Mouse (Mus musculus) CH12.LX (cell line): ENCODE data around the gene Fcgr4. TPM values are rescaled to one million over a fixed set of nuclear protein-coding genes. Genes with fewer than 3 reads are reported as not detected.

Experiments
- DNase-seq: peaks from one replicate; pipeline ENCODE4 v3.0.0-alpha.2; 2013; ENCODE audit errors: extremely low read depth
- H3K27ac ChIP-seq: 2 replicates; pipeline ENCODE4 v1.5.1; 2012; ENCODE audit warnings: low read depth, mild to moderate bottlenecking, control low read depth, moderate library complexity; ENCODE audit not compliant: insufficient read depth
- H3K27me3 ChIP-seq: replicated peaks from 2 replicates; pipeline ENCODE3; 2012; ENCODE audit warnings: inconsistent platforms
- H3K36me3 ChIP-seq, 2 experiments: replicated peaks in 1 of 2; 2 replicates each; pipeline versions ENCODE3 to v1.6.1; 2012; ENCODE audit warnings: inconsistent platforms in 1 of 2, low read length in 1 of 2, mild to moderate bottlenecking in 1 of 2, mixed read lengths in 1 of 2, moderate library complexity in 1 of 2; ENCODE audit not compliant: control insufficient read depth in 1 of 2, insufficient read depth in 1 of 2
- H3K4me1 ChIP-seq, 2 experiments: 2 replicates each; pipeline ENCODE4 v1.6.1; 2012; ENCODE audit warnings: inconsistent platforms in 1 of 2, moderate library complexity in 1 of 2; ENCODE audit not compliant: insufficient read depth in 2 of 2, control insufficient read depth in 1 of 2
- H3K4me2 ChIP-seq: 2 replicates; pipeline ENCODE4 v1.6.1; 2012; ENCODE audit warnings: low read depth, mild to moderate bottlenecking, control low read depth; ENCODE audit not compliant: poor library complexity, insufficient read depth, severe bottlenecking
- H3K4me3 ChIP-seq, 3 experiments: fragments of 150-350 bp in 1 of 3; sonication (generic) in 1 of 3; replicated peaks in 1 of 3; 2 replicates each; pipeline versions ENCODE3 to v1.5.1; 2011 to 2012; ENCODE audit warnings: low read depth in 2 of 3, low read length in 2 of 3, mild to moderate bottlenecking in 2 of 3, moderate library complexity in 2 of 3, control low read depth in 1 of 3, improper control_type of control experiment in 1 of 3, inconsistent platforms in 1 of 3, mixed read lengths in 1 of 3; ENCODE audit not compliant: poor library complexity in 1 of 3
- H3K79me2 ChIP-seq: replicated peaks from 2 replicates; pipeline ENCODE4 v1.6.1; 2012; ENCODE audit warnings: mild to moderate bottlenecking, moderate library complexity; ENCODE audit not compliant: control insufficient read depth, poor library complexity, insufficient read depth, severe bottlenecking; ENCODE audit errors: extremely low read depth
- H3K9ac ChIP-seq: 2 replicates; pipeline ENCODE4 v1.6.1; 2012; ENCODE audit warnings: low read depth, mild to moderate bottlenecking, control low read depth, moderate library complexity; ENCODE audit not compliant: insufficient read depth
- H3K9me3 ChIP-seq: replicated peaks from 2 replicates; pipeline ENCODE3; 2012; ENCODE audit warnings: low read length, inconsistent platforms, mixed read lengths
- BHLHE40 ChIP-seq: IDR thresholded peaks from 2 replicates; pipeline ENCODE4 v1.6.1; 2011; ENCODE audit warnings: mild to moderate bottlenecking, low read depth, low read length, improper control_type of control experiment
- CHD1 ChIP-seq: IDR thresholded peaks from 2 replicates; pipeline ENCODE4 v1.6.1; 2012; ENCODE audit warnings: low read depth, low read length, improper control_type of control experiment, inconsistent platforms
- E2F4 ChIP-seq: IDR thresholded peaks from 2 replicates; pipeline ENCODE4 v1.6.1; 2011; ENCODE audit warnings: low read depth, low read length, improper control_type of control experiment; ENCODE audit not compliant: insufficient replicate concordance
- ELF1 ChIP-seq: IDR thresholded peaks from 2 replicates; pipeline ENCODE4 v1.6.1; 2014; ENCODE audit warnings: low read depth, mild to moderate bottlenecking, inconsistent platforms, low read length, improper control_type of control experiment
- EP300 ChIP-seq: IDR thresholded peaks from 2 replicates; pipeline ENCODE4 v1.6.1; 2011; ENCODE audit warnings: low read length, improper control_type of control experiment
- GABPA ChIP-seq: IDR thresholded peaks from 2 replicates; pipeline ENCODE4 v1.6.1; 2012; ENCODE audit warnings: low read depth, low read length, improper control_type of control experiment, inconsistent platforms; ENCODE audit not compliant: insufficient replicate concordance
- IRF4 ChIP-seq: IDR thresholded peaks from 2 replicates; pipeline ENCODE4 v1.6.1; 2014; ENCODE audit warnings: low read depth, mild to moderate bottlenecking, inconsistent platforms, low read length, improper control_type of control experiment
- KAT2A ChIP-seq: IDR thresholded peaks from 2 replicates; pipeline ENCODE4 v1.6.1; 2012; ENCODE audit warnings: low read length, improper control_type of control experiment, inconsistent platforms; ENCODE audit not compliant: insufficient replicate concordance
- MAFK ChIP-seq: IDR thresholded peaks from 2 replicates; pipeline ENCODE4 v1.6.1; 2011; ENCODE audit warnings: low read length, improper control_type of control experiment; ENCODE audit not compliant: insufficient replicate concordance
- MAX ChIP-seq: IDR thresholded peaks from 2 replicates; pipeline ENCODE4 v1.6.1; 2011; ENCODE audit warnings: low read length, improper control_type of control experiment
- MEF2A ChIP-seq: IDR thresholded peaks from 2 replicates; pipeline ENCODE4 v1.6.1; 2014; ENCODE audit warnings: low read depth, mild to moderate bottlenecking, inconsistent platforms, low read length, improper control_type of control experiment, borderline replicate concordance
- MXI1 ChIP-seq: IDR thresholded peaks from 2 replicates; pipeline ENCODE4 v1.6.1; 2011; ENCODE audit warnings: mild to moderate bottlenecking, low read depth, low read length, improper control_type of control experiment
- NRF1 ChIP-seq: IDR thresholded peaks from 2 replicates; pipeline ENCODE4 v1.6.1; 2014; ENCODE audit warnings: low read depth, mild to moderate bottlenecking, inconsistent platforms, low read length, improper control_type of control experiment, moderate library complexity
- POLR2A ChIP-seq: IDR thresholded peaks from 2 replicates; pipeline ENCODE4 v1.6.1; 2011; ENCODE audit warnings: low read depth, mild to moderate bottlenecking, improper control_type of control experiment, low read length
- POLR2AphosphoS2 ChIP-seq: IDR thresholded peaks from 2 replicates; pipeline ENCODE4 v1.6.1; 2011; ENCODE audit warnings: low read depth, low read length, improper control_type of control experiment
- RAD21 ChIP-seq: IDR thresholded peaks from 2 replicates; pipeline ENCODE4 v1.6.1; 2011; ENCODE audit warnings: low read depth, mild to moderate bottlenecking, low read length, improper control_type of control experiment, moderate library complexity
- SMC3 ChIP-seq: IDR thresholded peaks from 2 replicates; pipeline ENCODE4 v1.6.1; 2011; ENCODE audit warnings: low read depth, low read length, improper control_type of control experiment
- TBP ChIP-seq: conservative IDR thresholded peaks from 2 replicates; pipeline ENCODE4 v1.6.1; 2011; ENCODE audit warnings: low read depth, low read length, improper control_type of control experiment
- TCF12 ChIP-seq: IDR thresholded peaks from 2 replicates; pipeline ENCODE4 v1.6.1; 2014; ENCODE audit warnings: low read depth, mild to moderate bottlenecking, inconsistent platforms, low read length, improper control_type of control experiment
- UBTF ChIP-seq: IDR thresholded peaks from 2 replicates; pipeline ENCODE4 v1.6.1; 2012; ENCODE audit warnings: low read depth, mild to moderate bottlenecking, inconsistent platforms, low read length, improper control_type of control experiment, moderate library complexity
- ZKSCAN1 ChIP-seq: IDR thresholded peaks from 2 replicates; pipeline ENCODE4 v1.6.1; 2012; ENCODE audit warnings: low read depth, inconsistent platforms, low read length, improper control_type of control experiment, borderline replicate concordance
- ZMIZ1 ChIP-seq: IDR thresholded peaks from 2 replicates; pipeline ENCODE4 v1.6.1; 2012; ENCODE audit warnings: low read depth, mild to moderate bottlenecking, inconsistent platforms, low read length, improper control_type of control experiment
- dilution Hi-C: fragments of 300-500 bp; cut with MboI; formaldehyde crosslinking; loops from 2 replicates; pipeline ENCODE4 v1.14.3; 2020; ENCODE audit warnings: low sequenced_read_pairs; ENCODE audit not compliant: extremely low pct_unique_long_range_greater_than_20kb, extremely low pct_ligation_motif_present
- in situ Hi-C: fragments of 300-500 bp; cut with MboI; formaldehyde crosslinking; loops from 3 replicates; pipeline ENCODE4 v1.14.3; 2019; ENCODE audit warnings: low sequenced_read_pairs, low pct_ligation_motif_present, low pct_unique_long_range_greater_than_20kb, mixed read lengths
- polyA plus RNA-seq: library from polyadenylated mRNA; unstranded; fragments of >175 nt; gene quantifications from 2 replicates; pipeline ENCODE4 v1.2.1, GENCODE M21; 2012; ENCODE audit warnings: low read depth; ENCODE audit not compliant: insufficient read length
- total RNA-seq, 2 experiments: library from RNA; depleted of rRNA; stranded (reverse); fragments of 300-350 nt in 1 of 2; fragments of >200 nt in 1 of 2; gene quantifications; 2 replicates each; pipeline ENCODE4 v1.2.3; 2012 to 2014

Gene Fcgr4
- total and polyA plus RNA-seq, 3 experiments, result 41.8 to 56.8 (median 52.8) TPM

DNA sequence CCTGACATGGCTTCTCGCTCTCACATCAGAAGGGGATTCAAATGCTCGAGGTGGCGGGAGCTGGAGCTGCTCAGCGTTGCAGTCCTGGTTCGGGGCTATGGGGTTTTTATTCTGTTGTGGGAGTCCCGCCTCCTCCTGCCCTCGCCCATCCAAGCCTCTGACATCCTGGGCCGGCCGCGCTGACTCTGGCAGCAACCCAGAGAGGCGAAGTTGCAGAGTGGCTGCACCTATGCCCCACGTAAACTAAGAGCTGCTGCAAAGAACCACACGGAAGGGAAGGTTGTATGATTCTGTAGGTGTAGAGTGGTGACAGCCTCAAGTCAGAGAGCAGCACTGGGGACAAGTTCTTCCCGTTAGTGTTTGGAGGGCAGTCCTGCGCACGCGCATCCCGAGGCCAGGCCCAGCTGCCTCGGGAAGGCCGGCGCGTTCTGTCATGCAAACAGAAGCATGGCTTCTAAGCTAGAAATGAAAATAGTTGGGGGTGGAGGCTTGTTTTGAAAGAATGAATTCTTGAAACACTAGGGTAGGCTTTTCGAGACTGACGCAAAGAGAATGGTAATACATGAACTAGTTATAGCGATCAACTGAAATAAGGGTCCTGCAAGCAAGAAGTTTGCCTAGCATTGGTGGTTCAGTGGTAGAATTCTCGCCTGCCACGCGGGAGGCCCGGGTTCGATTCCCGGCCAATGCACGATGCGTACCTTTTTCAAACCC lies 25.8 kb downstream of the Fcgr4 start:
- H3K27ac ChIP-seq, result peak overlapping the region; percentile 96
- H3K79me2 ChIP-seq, result no peaks in the 10 kb centered on the region
- in situ Hi-C loops, result loop anchor here (5.0 kb wide), 1 partner anchor 58 kb away; no protein-coding TSS in a partner anchor
- peak overlapping the region; percentile 70 for H3K4me2 ChIP-seq
- peak; percentile 91 for DNase-seq
- no peaks in the 10 kb centered on the region for H3K27me3 ChIP-seq
- dilution Hi-C loops, result no loop called here
- H3K4me3 ChIP-seq, result peak overlapping the region; percentile 59 to 80 (median 63)
- peak overlapping the region; percentile 68 for H3K9ac ChIP-seq
- no peaks in the 10 kb centered on the region for H3K36me3 ChIP-seq
- TF ChIP-seq SMC3, result 0 out of 2 replicates have a peak, but pooled peaks have one; percentile 1
- no peak for TF ChIP-seq GABPA
- peak; percentile 99 for TF ChIP-seq NRF1
- TF ChIP-seq CHD1, result no peak
- 0 out of 2 replicates have a peak, but pooled peaks have one; percentile 57 for TF ChIP-seq UBTF
- TF ChIP-seq E2F4, result peak; percentile 71
- 0 out of 2 replicates have a peak, but pooled peaks have one; percentile 71 for TF ChIP-seq KAT2A
- TF ChIP-seq POLR2AphosphoS2, result no peak
- no peak for TF ChIP-seq RAD21
- no peak; the same call in 1 of the 2 replicates for TF ChIP-seq MEF2A
- peak; percentile 100 for TF ChIP-seq TBP
- peak; percentile 95 for TF ChIP-seq MAFK
- no peak for TF ChIP-seq ZKSCAN1
- peak; percentile 54; the same call in 1 of the 2 replicates for TF ChIP-seq POLR2A
- peak; percentile 98 for TF ChIP-seq ELF1
- no peak; the same call in 1 of the 2 replicates for TF ChIP-seq IRF4
- TF ChIP-seq EP300, result no peak
- H3K4me1 ChIP-seq, result peaks cover 0 to 11% of the 10 kb centered on the region in 2 experiments; a peak in 2 of 4 replicates
- no peaks in the 10 kb centered on the region for H3K9me3 ChIP-seq

DNA sequence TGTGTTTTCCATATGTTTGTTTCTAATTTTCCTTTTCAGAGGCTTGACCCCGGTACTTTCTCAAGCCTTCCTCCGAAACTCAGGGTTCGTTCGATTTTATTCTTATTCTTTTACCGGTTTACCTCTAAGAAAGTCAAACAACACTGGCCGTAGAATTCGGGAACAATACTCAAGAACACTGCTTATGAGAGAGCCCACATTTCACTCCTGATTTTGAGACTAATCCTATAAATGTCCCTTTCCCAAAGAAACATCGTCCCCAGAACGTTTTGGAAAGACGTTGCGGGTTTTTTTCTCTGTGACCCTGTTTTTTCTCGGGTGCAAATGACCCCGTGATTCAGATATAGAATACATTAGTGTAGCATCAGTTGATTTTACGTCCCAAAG lies 26.4 kb downstream of the Fcgr4 start:
- TF ChIP-seq UBTF, result no peak
- TF ChIP-seq NRF1, result no peak
- no peak for TF ChIP-seq BHLHE40
- no peak for TF ChIP-seq GABPA
- no peak for TF ChIP-seq ZMIZ1
- no peak for TF ChIP-seq TCF12
- TF ChIP-seq CHD1, result no peak
- no peak for TF ChIP-seq MAX
- TF ChIP-seq RAD21, result no peak
- TF ChIP-seq MXI1, result no peak
- no peak for TF ChIP-seq TBP
- TF ChIP-seq, all 38 proteins: peak for 0
- in situ Hi-C loops, result no loop called here
- Histone ChIP-seq H3K27ac (no peak overlapping the region), H3K4me2 (peak overlapping the region; percentile 70; the same call in 1 of the 2 replicates), H3K36me3 (no peaks in the 10 kb centered on the region), H3K27me3 (no peaks in the 10 kb centered on the region), H3K4me1 (peaks cover 0 to 17% of the 10 kb centered on the region in 2 experiments; a peak in 2 of 4 replicates), H3K9me3 (no peaks in the 10 kb centered on the region), H3K9ac (peak overlapping the region; percentile 68), H3K4me3 (peak overlapping the region; percentile 14 to 63 (median 39)), H3K79me2 (no peaks in the 10 kb centered on the region)
- dilution Hi-C loops, result no loop called here
- peak; percentile 17 for DNase-seq
